Mouse (Mus musculus): ENCODE measurements around the gene Psma3. TPM values are rescaled to one million over a fixed set of nuclear protein-coding genes. Genes with fewer than 3 reads are reported as not detected.
"Not testable (repeated sequence)": the region's sequence is repeated elsewhere in the genome, so short reads cannot be mapped to it uniquely, and the experiment has no call there.

Psma3 gene
- polyA plus RNA-seq, 3 experiments from 2014 or later: 348 to 426 (median 406) TPM

GRCm38 (mm10) chr12:71003760-71004426 is 29.5 kb downstream of the Psma3 start:
- no peak for ATAC-seq

- no peak for ATAC-seq
Measured at GRCm38 (mm10) chr12:71006141-71006540, 31.7 kb downstream of the Psma3 start.

GRCm38 (mm10) chr12:71006901-71007300 is 32.5 kb downstream of the Psma3 start:
- ATAC-seq: peak; percentile 81

GRCm38 (mm10) chr12:71009769-71010168 is 35.3 kb downstream of the Psma3 start:
- ATAC-seq: no peak

- peak; percentile 33 for ATAC-seq
Measured at GRCm38 (mm10) chr12:71014845-71015362, 40.5 kb downstream of the Psma3 start.

GRCm38 (mm10) chr12:71015363-71016210 is 41.2 kb downstream of the Psma3 start, which contains the start of gene Arid4a:
Gene Arid4a (plus strand): TSS chr12:71015990.
- peak; percentile 90 for ATAC-seq

- ATAC-seq: no peak
Measured at GRCm38 (mm10) chr12:71016211-71016502, 41.7 kb downstream of the Psma3 start.

GRCm38 (mm10) chr12:71016503-71017241 is 42.3 kb downstream of the Psma3 start:
- ATAC-seq: no peak

- ATAC-seq: no peak
Measured at GRCm38 (mm10) chr12:71017242-71017571, 42.8 kb downstream of the Psma3 start.

GRCm38 (mm10) chr12:71017827-71018226 is 43.4 kb downstream of the Psma3 start:
- ATAC-seq: no peak

GRCm38 (mm10) chr12:71019211-71019610 is 44.8 kb downstream of the Psma3 start:
- ATAC-seq: no peak

- no peak for ATAC-seq
Measured at GRCm38 (mm10) chr12:71024411-71024810, 50.0 kb downstream of the Psma3 start.

- ATAC-seq: not testable (repeated sequence)
Measured at GRCm38 (mm10) chr12:71028265-71028664, 53.8 kb downstream of the Psma3 start.

GRCm38 (mm10) chr12:71030260-71030659 is 55.8 kb downstream of the Psma3 start:
- peak; percentile 87 for ATAC-seq

GRCm38 (mm10) chr12:71030722-71031121 is 56.3 kb downstream of the Psma3 start:
- ATAC-seq: peak; percentile 70

GRCm38 (mm10) chr12:71035826-71036225 is 61.4 kb downstream of the Psma3 start:
- no peak for ATAC-seq

GRCm38 (mm10) chr12:71036729-71037404 is 62.4 kb downstream of the Psma3 start:
- no peak for ATAC-seq

- peak; percentile 76 for ATAC-seq
Measured at GRCm38 (mm10) chr12:71040462-71040861, 66.0 kb downstream of the Psma3 start.

GRCm38 (mm10) chr12:71042451-71042850 is 68.0 kb downstream of the Psma3 start:
- ATAC-seq: no peak

GRCm38 (mm10) chr12:71043571-71043970 is 69.2 kb downstream of the Psma3 start:
- ATAC-seq: no peak

- ATAC-seq: no peak
Measured at GRCm38 (mm10) chr12:71044488-71044887, 70.1 kb downstream of the Psma3 start.
